Mouse (Mus musculus): ENCODE measurements around the gene 9130213A22Rik.
"Not testable (repeated sequence)": the region's sequence is repeated elsewhere in the genome, so short reads cannot be mapped to it uniquely, and the experiment has no call there.

9130213A22Rik gene

GRCm38 (mm10) chr11:69105227-69105626, 17.2 kb downstream of the 9130213A22Rik start:
- no peak for DNase-seq

GRCm38 (mm10) chr11:69104487-69104886, 17.9 kb downstream of the 9130213A22Rik start:
- DNase-seq = no peak

GRCm38 (mm10) chr11:69103531-69104435, 18.6 kb downstream of the 9130213A22Rik start:
- DNase-seq = no peak

- no peak for DNase-seq
These were observed 19.3 kb downstream of the 9130213A22Rik start for GRCm38 (mm10) chr11:69103121-69103520.

GRCm38 (mm10) chr11:69102403-69102725, 20.0 kb downstream of the 9130213A22Rik start:
- DNase-seq = no peak

- no peak for DNase-seq
These were observed 20.6 kb downstream of the 9130213A22Rik start for GRCm38 (mm10) chr11:69101604-69102402.

GRCm38 (mm10) chr11:69100639-69101360, 21.6 kb downstream of the 9130213A22Rik start:
- no peak for DNase-seq

GRCm38 (mm10) chr11:69099915-69100345, 22.5 kb downstream of the 9130213A22Rik start:
- peak; percentile 91 for DNase-seq

- peak; percentile 74 for DNase-seq
These were observed 23.0 kb downstream of the 9130213A22Rik start for GRCm38 (mm10) chr11:69099177-69099914.

- DNase-seq = peak; percentile 95
These were observed 23.7 kb downstream of the 9130213A22Rik start for GRCm38 (mm10) chr11:69098762-69099091.

- DNase-seq = no peak
These were observed 24.2 kb downstream of the 9130213A22Rik start for GRCm38 (mm10) chr11:69098039-69098761.

GRCm38 (mm10) chr11:69096987-69097900, 25.1 kb downstream of the 9130213A22Rik start:
- DNase-seq = peak; percentile 96

GRCm38 (mm10) chr11:69096360-69096986, 25.9 kb downstream of the 9130213A22Rik start:
- DNase-seq = no peak

GRCm38 (mm10) chr11:69095511-69096231, 26.7 kb downstream of the 9130213A22Rik start:
- DNase-seq = no peak

GRCm38 (mm10) chr11:69094697-69095429, 27.5 kb downstream of the 9130213A22Rik start, which contains the start of gene Per1:
Gene Per1, plus strand, starts transcription at chr11:69095217.
- DNase-seq = peak; percentile 98

GRCm38 (mm10) chr11:69093856-69094255, 28.5 kb downstream of the 9130213A22Rik start:
- DNase-seq = not testable (repeated sequence)

GRCm38 (mm10) chr11:69092871-69093270, 29.5 kb downstream of the 9130213A22Rik start:
- DNase-seq = no peak

- peak; percentile 81 for DNase-seq
These were observed 30.0 kb downstream of the 9130213A22Rik start for GRCm38 (mm10) chr11:69092386-69092751.

All from right cerebral cortex, postnatal 14 days (tissue).